Mouse (Mus musculus) ES-E14 (cell line): ENCODE data around the gene Ppp1r14c. TPM values are rescaled to one million over a fixed set of nuclear protein-coding genes. Genes with fewer than 3 reads are reported as not detected.
"Not testable (repeated sequence)": the region's sequence is repeated elsewhere in the genome, so short reads cannot be mapped to it uniquely, and the experiment has no call there.

Experiments used
- DNase-seq: peaks from one replicate; pipeline ENCODE4 v3.0.0-alpha.2; 2013; ENCODE audit warnings: low read depth, low spot score
- H3K27ac ChIP-seq: 2 replicates; pipeline ENCODE4 v1.5.1; 2012; ENCODE audit warnings: low read depth, mild to moderate bottlenecking, low read length, moderate library complexity, mixed read lengths; ENCODE audit not compliant: poor library complexity, insufficient read depth, severe bottlenecking
- H3K36me3 ChIP-seq: 2 replicates; pipeline ENCODE4 v1.6.1; 2012; ENCODE audit warnings: mild to moderate bottlenecking, low read length, moderate library complexity, mixed read lengths; ENCODE audit not compliant: control insufficient read depth, poor library complexity, insufficient read depth, severe bottlenecking
- H3K4me1 ChIP-seq, 2 experiments: fragments of 150-350 bp in 1 of 2; sonication (generic) in 1 of 2; 2 replicates each; pipeline ENCODE4 v1.6.1; 2012; ENCODE audit warnings: low read length in 2 of 2, mild to moderate bottlenecking in 1 of 2, mixed read lengths in 1 of 2; ENCODE audit not compliant: control insufficient read depth in 2 of 2, insufficient read depth in 2 of 2, poor library complexity in 1 of 2
- H3K4me3 ChIP-seq, 2 experiments: fragments of 150-350 bp in 1 of 2; sonication (generic) in 1 of 2; 2 replicates each; pipeline ENCODE4 v1.5.1; 2012; ENCODE audit warnings: low read length in 2 of 2, low read depth in 1 of 2, mild to moderate bottlenecking in 1 of 2, mixed read lengths in 1 of 2; ENCODE audit not compliant: insufficient read depth in 1 of 2, poor library complexity in 1 of 2, severe bottlenecking in 1 of 2
- H3K9ac ChIP-seq: 2 replicates; pipeline ENCODE4 v1.6.1; 2012; ENCODE audit warnings: low read depth, mild to moderate bottlenecking, low read length, mixed read lengths; ENCODE audit not compliant: poor library complexity, insufficient read depth, severe bottlenecking
- H3K9me3 ChIP-seq: fragments of 150-350 bp; sonication (generic); 2 replicates; pipeline ENCODE4 v1.6.1; 2012; ENCODE audit warnings: low read depth, mild to moderate bottlenecking, low read length; ENCODE audit not compliant: control insufficient read depth, insufficient read depth
- CHD2 ChIP-seq: IDR thresholded peaks from 2 replicates; pipeline ENCODE4 v1.6.1; 2014; ENCODE audit warnings: mild to moderate bottlenecking, low read depth, low read length, inconsistent platforms
- HCFC1 ChIP-seq: IDR thresholded peaks from 2 replicates; pipeline ENCODE4 v1.6.1; 2012; ENCODE audit warnings: low read length, inconsistent platforms, borderline replicate concordance; ENCODE audit not compliant: insufficient read depth
- MAFK ChIP-seq: IDR thresholded peaks from 2 replicates; pipeline ENCODE4 v1.6.1; 2014; ENCODE audit warnings: mild to moderate bottlenecking, low read depth, low read length, inconsistent platforms; ENCODE audit not compliant: insufficient read depth
- ZC3H11A ChIP-seq: IDR thresholded peaks from 2 replicates; pipeline ENCODE4 v1.6.1; 2012; ENCODE audit warnings: low read depth, mild to moderate bottlenecking, inconsistent platforms, low read length, borderline replicate concordance
- ZNF384 ChIP-seq: IDR thresholded peaks from 2 replicates; pipeline ENCODE4 v1.6.1; 2012; ENCODE audit warnings: low read depth, low read length, inconsistent platforms
- in situ Hi-C, 2 experiments: fragments of 600-800 bp; cut with MboI; formaldehyde crosslinking; loops; one replicate each; pipeline ENCODE4 v1.15.1; 2025; ENCODE audit warnings: low sequenced_read_pairs in 2 of 2, inconsistent platforms in 1 of 2; ENCODE audit not compliant: unreplicated experiment in 2 of 2
- total RNA-seq: library from RNA; depleted of rRNA; stranded (reverse); fragments of 300-350 nt; gene quantifications from 2 replicates; pipeline ENCODE4 v1.2.3, GENCODE M21; 2012

The Ppp1r14c gene
- total RNA-seq, 1 experiment, result 0.62 TPM

DNA sequence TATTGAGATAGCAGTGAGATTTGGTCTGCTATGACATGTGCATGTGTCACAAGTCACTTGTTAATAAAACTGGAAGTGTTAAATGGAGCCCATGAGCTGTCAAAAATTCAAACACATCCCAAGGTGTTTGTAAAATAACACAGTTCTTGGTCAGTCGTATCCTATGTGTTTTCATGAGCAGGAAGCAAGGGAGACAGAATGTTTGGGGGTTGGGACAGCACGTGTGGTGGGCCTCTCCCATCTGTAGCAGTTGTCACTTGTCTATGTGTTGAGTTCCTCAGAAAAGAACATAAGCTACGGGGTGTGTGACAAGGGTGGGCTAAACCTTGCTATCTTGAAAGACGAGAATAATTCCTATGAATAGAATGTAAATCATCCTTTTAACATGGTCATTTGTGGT lies 51.6 kb downstream of the Ppp1r14c start:
- DNase-seq, result no peak
- H3K9ac ChIP-seq, result no peak overlapping the region
- in situ Hi-C loops, result no loop called here
- no peak overlapping the region for H3K27ac ChIP-seq
- H3K36me3 ChIP-seq, result no peaks in the 10 kb centered on the region
- H3K4me1 ChIP-seq, result no peaks in the 10 kb centered on the region
- H3K4me3 ChIP-seq, result no peak overlapping the region
- no peaks in the 10 kb centered on the region for H3K9me3 ChIP-seq
- TF ChIP-seq HCFC1 (no peak), MAFK (no peak), ZC3H11A (no peak), CHD2 (no peak), ZNF384 (no peak)

DNA sequence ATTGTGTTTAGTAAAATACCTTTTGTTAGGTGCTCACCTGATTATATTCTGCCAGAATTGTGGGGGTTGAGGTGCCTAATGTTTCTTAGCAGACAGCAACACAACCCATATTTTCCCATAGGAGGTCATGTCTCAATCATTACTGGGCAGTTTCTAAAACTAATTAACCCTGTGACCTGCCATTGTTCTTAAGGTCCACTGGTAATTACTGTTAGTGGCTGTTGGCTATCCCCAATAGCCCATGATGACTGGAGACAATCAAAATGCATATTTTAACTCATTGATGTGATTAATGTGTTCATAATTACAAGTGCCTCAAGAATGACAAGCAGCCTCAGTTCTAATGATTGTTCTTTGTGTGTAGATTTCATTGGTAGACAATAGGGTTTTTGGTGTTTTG lies 58.2 kb downstream of the Ppp1r14c start:
- Histone ChIP-seq H3K27ac (no peak overlapping the region), H3K4me1 (no peaks in the 10 kb centered on the region), H3K36me3 (no peaks in the 10 kb centered on the region), H3K9ac (no peak overlapping the region), H3K4me3 (no peak overlapping the region), H3K9me3 (no peaks in the 10 kb centered on the region)
- TF ChIP-seq ZC3H11A (no peak), HCFC1 (no peak), ZNF384 (no peak)
- in situ Hi-C loops, result no loop called here
- DNase-seq, result no peak

DNA sequence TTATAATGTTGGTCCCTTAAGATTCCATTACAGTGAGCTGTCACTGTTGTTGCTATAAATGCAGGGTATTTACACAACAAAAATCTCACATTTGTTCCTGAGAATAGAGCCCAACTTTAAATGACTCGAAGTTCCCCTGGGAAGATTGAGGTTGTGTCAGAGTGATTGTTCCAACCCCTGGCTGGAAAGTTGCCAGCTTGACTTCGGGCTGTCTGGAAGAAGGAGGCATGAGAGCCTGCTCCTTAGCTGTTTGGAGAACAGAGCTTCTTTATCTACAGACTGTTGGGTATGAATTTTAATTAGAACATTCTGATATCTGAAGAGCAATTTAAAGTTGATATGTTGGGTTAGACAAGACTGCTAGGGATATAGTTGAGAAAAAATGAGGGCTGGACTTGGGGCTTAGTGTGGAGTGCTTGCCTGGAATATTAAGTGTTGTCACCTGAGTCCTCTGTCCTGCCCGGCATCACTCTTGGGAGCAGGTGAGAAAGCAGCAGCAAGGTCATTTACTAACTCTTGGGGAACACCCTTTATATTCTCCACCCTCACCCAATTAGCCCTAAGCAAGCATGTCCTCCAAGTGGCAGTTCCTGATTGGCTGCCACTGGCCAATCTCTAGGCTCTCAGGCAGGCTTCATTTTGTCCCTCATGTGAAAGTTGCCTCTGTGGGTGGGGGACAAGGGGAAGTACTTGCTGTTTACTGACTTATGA lies 62.0 kb downstream of the Ppp1r14c start:
- no peaks in the 10 kb centered on the region for H3K36me3 ChIP-seq
- no peak overlapping the region for H3K4me3 ChIP-seq
- TF ChIP-seq ZC3H11A (no peak), CHD2 (no peak), MAFK (no peak), ZNF384 (no peak)
- in situ Hi-C loops, result no loop called here
- H3K27ac ChIP-seq, result no peak overlapping the region
- H3K4me1 ChIP-seq, result no peaks in the 10 kb centered on the region
- no peaks in the 10 kb centered on the region for H3K9me3 ChIP-seq
- DNase-seq, result no peak
- H3K9ac ChIP-seq, result no peak overlapping the region

DNA sequence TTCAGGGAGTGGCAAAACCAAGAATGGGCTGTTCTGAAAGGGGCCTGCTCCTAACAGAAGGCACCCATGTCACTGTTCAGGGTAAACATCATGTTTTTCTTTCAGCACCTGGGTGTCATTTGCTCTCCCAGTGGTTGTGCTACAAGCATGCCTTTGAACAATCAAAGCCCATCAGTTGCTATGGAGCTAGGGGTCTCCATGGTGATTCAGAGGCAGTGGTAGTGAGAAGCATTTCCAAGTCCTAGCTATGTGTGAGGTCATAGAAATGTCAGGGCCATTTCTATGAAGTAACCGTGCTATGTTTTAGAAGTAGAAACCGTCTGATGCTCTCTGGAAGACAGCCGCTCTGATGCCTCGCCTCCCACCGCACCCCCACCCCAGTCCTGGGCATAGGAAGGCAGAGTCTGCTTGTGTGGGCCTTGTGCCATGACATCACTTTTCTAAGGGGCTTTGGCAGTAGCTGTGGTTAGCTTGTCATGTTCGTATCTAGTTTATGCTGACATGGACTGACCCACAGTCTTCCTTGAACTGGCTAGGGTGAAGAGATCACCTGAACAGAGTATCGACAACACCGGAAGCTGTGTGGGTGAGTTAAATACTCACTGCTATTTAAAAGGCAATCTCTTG lies 69.1 kb downstream of the Ppp1r14c start:
- no peak overlapping the region for H3K9ac ChIP-seq
- H3K9me3 ChIP-seq, result no peaks in the 10 kb centered on the region
- no peak for TF ChIP-seq MAFK
- no peak for TF ChIP-seq ZNF384
- TF ChIP-seq ZC3H11A, result no peak
- TF ChIP-seq CHD2, result no peak
- no peak for TF ChIP-seq HCFC1
- in situ Hi-C loops, result no loop called here
- H3K36me3 ChIP-seq, result no peaks in the 10 kb centered on the region
- H3K4me1 ChIP-seq, result no peaks in the 10 kb centered on the region
- H3K4me3 ChIP-seq, result no peak overlapping the region
- no peak for DNase-seq
- no peak overlapping the region for H3K27ac ChIP-seq

DNA sequence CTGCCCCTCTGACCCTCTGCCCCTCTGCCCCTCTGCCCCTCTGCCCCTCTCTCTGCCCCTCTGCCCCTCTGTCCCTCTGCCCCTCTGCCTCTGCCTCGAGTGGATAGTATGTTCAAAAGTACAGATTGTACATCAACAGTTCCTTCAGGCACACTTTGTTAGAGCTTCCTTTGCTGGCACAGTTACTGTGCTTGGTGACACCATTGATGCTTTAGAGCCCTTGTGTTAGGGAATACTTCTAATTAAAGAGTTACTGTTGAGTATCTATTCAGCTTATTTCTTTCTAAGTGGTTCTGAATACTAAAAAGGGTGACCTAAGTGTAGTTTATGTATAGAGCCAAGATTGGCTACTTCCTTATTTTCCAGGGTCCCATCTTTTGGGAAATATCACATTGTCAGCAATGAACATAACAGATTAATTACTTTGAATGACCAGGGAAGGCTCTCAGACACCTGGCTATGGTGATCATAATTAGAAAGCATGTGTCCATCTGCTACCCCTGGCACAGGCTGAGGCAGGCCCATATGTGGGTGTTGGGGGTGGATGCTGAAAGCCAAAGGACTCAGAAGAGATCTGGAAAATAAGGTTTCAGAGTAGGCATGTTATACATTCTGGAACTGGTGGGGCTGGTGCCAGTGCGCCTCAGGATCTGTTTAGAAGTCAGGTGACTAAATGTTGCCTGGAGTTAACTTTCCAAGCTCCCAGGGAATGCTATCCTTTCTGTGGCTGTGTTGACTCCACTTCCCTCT lies 75.0 kb downstream of the Ppp1r14c start:
- Histone ChIP-seq H3K4me1 (no peaks in the 10 kb centered on the region), H3K9me3 (no peaks in the 10 kb centered on the region), H3K4me3 (no peak overlapping the region), H3K9ac (no peak overlapping the region), H3K36me3 (no peaks in the 10 kb centered on the region), H3K27ac (no peak overlapping the region)
- DNase-seq, result no peak
- TF ChIP-seq CHD2, result no peak
- TF ChIP-seq MAFK, result no peak
- TF ChIP-seq ZNF384, result no peak
- TF ChIP-seq ZC3H11A, result no peak
- no peak for TF ChIP-seq HCFC1
- in situ Hi-C loops, result no loop called here

DNA sequence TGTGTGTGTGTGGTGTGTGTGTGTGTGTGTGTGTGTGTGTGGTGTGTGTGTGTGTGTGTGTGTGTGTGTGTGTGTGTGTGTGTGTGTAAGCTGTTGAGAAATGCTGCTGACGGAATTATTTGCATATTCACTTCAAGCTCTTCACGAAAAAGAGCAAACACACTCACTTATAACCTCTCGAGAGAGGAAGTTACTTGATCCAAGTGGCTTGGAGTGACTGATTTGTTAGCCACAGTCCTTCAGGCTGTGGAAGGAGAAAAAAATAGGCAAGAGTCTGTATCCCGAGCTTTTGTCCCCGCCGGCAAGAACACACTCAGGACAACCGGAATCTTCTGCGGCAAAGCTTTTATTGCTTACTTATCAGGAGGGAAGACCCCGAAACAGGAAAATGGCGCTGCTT lies 80.9 kb downstream of the Ppp1r14c start:
- H3K36me3 ChIP-seq, H3K9me3 ChIP-seq, H3K4me3 ChIP-seq, H3K27ac ChIP-seq, DNase-seq, in situ Hi-C loops, H3K4me1 ChIP-seq, H3K9ac ChIP-seq: not testable (repeated sequence)
